Mouse (Mus musculus): Measurements from ENCODE around the gene Ramp1.

The Ramp1 gene

GRCm38 (mm10) chr1:91199793-91200192, 20.2 kb downstream of the Ramp1 start:
- no peak for DNase-seq (ENCODE audit: low read depth, low spot score)

- DNase-seq (ENCODE audit: low read depth, low spot score): no peak
These were observed 21.5 kb downstream of the Ramp1 start for GRCm38 (mm10) chr1:91201122-91201521.

GRCm38 (mm10) chr1:91204221-91204765, 24.7 kb downstream of the Ramp1 start:
- DNase-seq (ENCODE audit: low read depth, low spot score): no peak

- no peak for DNase-seq (ENCODE audit: low read depth, low spot score)
These were observed 26.0 kb downstream of the Ramp1 start for GRCm38 (mm10) chr1:91205651-91206050.

DNA sequence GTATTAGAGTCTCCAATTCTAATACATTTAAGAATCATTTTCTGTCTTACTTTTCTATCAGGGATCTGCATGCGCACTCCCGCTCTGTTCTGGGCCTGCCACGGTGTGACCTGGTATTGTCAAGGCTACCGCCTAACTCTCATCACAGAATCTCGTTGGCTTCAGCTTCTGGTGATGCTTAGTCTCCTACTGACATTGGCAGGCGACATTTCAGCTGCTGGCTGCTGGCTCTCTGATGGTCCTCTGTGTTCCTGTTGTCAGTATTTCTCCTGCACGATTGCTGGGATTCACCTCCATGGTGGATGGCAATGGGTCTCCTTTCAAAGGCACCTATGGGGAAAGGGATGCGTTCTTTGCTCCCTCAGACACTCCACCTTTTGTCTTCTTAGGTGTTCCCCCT, 26.7 kb downstream of the Ramp1 start:
- no peak for DNase-seq (ENCODE audit: low read depth, low spot score)

DNA sequence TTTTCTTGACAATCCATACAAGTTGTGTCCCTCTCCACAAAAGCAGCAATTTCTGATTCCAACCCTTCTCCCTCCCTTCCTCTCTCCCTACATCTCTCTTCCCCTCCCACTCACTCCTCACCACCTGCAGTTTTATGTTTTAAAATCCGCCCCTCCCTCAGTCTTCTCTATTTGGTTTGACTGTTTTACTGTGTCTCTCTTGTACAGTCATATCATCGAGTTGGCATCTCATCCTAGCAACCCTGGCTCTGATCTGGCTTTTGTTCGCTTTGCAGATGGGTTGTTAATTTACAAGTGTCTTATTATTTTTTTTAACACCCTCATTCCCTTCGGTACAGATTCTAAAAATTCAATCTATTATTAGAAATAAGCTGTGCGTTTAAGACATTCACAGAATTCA, 27.3 kb downstream of the Ramp1 start:
- no peak for DNase-seq (ENCODE audit: low read depth, low spot score)

DNA sequence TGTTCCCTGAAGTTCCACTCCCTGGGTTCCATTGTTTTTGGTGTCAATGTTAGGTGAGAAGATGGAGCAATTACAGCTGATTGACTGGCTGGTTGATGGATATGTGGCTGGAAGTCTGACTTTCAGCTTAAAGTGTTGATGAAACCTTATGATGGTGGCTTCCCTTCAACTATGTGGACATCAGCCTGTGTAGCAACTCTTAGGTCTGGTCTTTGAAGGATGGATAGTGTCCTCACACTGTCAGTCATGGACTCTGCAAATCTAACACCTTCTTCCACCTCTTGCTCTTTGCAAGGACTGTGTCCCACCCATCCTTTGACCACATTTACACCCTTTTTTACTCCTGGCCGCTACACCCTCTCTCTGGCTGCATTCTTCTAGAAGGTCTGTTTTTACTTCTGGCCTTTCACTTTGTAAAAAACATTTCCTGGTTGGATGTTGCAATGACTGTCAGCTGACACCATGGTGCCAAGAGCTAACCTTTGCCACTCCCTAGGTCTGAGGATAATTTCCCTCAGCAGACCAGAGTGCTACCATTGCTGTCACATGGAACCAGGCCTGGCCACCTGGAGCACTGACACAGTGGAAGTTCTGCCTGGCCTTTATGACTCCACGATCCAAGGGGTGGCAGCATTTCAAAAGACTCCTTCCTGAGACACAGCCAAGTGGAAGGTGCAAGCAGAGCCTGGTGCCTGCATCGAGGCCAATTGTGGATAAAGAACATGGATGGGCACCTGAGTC, 27.9 kb downstream of the Ramp1 start:
- DNase-seq (ENCODE audit: low read depth, low spot score): no peak

- no peak for DNase-seq (ENCODE audit: low read depth, low spot score)
These were observed 29.7 kb downstream of the Ramp1 start for GRCm38 (mm10) chr1:91209343-91209742.

DNA sequence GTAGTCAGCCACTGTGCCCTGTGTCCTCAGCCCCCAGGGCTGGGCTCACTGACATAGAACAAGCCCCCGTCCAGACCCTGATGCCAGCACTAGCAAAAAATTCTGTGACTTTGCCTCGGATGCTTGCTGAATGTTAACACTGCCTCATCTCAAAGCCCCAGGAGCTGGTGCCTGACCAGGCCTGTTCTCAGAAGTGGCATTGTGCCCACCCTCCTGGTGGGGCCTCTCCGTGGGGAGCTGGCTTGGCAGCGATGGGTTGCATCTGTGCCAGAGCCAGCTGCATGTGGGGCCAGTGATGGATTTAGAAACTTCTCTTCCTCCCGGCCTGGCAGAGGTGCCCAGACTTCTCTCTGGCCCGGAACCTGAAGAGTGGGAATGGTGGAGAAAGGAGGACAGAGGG, 30.2 kb downstream of the Ramp1 start:
- no peak for DNase-seq (ENCODE audit: low read depth, low spot score)

DNA sequence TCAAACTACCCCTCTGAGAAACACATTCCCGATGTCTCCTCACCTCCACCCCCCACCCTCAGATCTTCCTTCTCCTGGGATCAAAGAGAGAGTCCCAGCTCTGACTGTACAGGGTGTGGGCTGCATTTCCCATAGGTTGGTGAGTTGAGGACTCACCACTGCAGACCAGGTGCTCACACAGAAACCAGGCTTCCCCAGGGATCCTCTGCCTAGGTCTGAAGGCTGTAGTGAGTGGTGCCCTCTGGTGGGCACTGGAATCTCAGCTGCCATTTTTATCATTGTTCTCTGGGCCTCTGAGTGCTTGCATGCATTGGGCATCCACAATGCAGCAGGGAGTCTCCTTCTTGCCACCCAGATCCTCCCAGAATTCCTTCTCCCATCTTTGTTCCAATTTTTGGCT, 31.5 kb downstream of the Ramp1 start:
- peak; percentile 30 for DNase-seq (ENCODE audit: low read depth, low spot score)

DNA sequence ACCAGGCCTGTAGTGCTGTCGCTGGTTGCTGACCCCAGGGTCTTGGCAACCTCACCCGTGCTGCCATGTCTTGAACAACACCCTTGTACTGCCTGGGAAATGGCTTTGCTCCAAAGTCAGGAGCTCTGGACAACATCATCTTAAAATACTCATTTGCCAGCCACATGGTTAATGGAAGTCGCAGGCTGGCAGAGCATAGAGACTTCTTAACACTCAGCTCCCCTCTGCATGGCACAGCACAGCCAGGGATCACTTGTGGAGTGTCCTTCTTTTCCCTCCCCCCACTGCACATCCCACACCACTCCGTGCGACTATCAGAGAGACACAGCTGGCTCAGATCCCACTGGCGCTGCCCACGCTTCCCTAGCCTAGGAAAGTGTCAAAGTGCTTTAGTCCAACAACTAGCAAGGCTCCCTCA, 32.0 kb downstream of the Ramp1 start:
- no peak for DNase-seq (ENCODE audit: low read depth, low spot score)

- DNase-seq (ENCODE audit: low read depth, low spot score): no peak
These were observed 35.6 kb downstream of the Ramp1 start for GRCm38 (mm10) chr1:91215264-91215663.

- DNase-seq (ENCODE audit: low read depth, low spot score): no peak
These were observed 36.4 kb downstream of the Ramp1 start for GRCm38 (mm10) chr1:91215981-91216380.

DNA sequence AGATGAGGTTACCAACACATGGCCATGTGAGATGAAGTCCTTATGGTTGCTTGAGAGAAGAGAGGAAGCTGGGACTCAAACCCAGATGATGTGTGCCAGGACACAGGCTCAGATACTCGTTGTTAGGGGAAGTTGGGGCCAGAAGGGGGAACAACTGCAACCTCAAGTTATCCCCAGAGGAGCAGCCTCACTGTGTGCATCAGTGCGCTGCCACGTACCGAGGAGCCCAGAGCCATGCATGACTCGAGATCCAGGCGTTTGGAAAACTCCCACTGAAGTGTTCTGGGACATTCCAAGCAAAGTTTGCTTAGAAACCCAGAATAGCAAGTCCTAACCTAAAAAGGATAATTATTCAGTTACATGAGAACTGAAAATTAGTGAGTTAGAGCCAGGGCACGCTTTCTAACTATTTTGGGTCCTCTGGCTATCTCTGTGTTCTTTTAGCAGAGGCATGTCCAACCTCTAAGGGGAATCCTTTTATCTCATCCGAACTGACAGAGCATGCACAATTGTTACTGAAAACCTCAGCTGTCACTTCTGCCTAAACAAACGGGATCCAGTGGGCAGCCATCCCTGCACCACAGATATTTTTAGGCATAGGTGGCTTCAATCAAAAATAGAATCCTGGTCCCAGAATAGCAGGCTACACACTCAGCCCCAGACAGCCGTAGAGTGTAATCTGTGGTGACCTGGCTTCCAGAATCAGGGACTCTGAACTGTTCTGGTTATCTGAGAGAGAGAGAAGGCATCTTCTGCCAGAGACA, 37.1 kb downstream of the Ramp1 start:
- DNase-seq (ENCODE audit: low read depth, low spot score): no peak

GRCm38 (mm10) chr1:91219641-91220321, 40.2 kb downstream of the Ramp1 start:
- DNase-seq (ENCODE audit: low read depth, low spot score): no peak

DNA sequence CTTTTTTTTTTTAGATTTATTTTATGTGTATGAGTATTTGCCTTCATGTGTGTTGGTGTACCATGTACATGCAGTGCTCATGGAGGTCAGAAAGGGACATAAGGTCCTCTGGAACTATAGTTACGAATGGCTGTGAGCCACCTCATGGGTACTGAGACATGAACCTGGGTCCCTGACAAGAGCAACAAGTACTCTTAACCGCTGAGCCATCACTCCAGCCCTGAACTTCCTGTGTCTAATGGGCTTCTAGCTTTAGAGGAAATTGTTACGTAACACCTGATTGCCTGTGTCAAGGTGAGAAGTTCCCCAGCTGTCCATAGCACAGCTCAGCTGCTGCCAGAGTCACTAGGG, 40.7 kb downstream of the Ramp1 start:
- no peak for DNase-seq (ENCODE audit: low read depth, low spot score)

- no peak for DNase-seq (ENCODE audit: low read depth, low spot score)
These were observed 46.9 kb downstream of the Ramp1 start for GRCm38 (mm10) chr1:91226562-91226961.

DNA sequence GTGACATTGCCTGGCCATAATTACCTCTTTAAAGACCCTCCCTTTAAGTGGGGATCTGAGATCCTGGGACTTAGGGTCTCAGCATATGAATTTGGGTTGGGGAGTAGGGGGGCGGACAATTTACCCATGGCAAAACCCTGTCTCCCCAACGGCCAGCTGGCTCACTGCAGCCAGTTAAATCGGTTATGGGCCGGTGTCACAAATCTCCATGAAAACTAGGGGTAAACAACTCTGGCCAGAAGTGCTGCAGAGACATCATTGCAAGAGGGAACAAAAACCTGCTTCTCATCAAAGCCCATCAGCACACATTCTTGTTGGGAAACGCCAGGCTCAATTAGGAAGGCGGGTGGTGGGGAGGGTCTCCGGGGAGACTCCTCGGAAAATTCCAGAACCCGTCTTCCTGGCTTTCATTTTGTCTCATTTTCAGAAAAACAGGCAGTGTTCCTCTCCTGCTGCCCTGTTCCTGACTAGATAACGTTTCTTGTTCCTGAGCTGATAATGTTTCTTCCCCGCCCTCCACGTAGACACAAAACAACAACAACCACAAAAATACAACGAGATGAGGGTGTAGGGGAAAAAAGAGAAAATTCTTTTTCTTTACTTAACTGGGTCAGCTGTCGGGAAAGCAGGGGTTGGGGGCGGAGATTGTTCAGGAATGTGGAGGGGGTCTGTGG, 47.9 kb downstream of the Ramp1 start:
- no peak for DNase-seq (ENCODE audit: low read depth, low spot score)

- no peak for DNase-seq (ENCODE audit: low read depth, low spot score)
These were observed 51.5 kb downstream of the Ramp1 start for GRCm38 (mm10) chr1:91231142-91231541.

DNA sequence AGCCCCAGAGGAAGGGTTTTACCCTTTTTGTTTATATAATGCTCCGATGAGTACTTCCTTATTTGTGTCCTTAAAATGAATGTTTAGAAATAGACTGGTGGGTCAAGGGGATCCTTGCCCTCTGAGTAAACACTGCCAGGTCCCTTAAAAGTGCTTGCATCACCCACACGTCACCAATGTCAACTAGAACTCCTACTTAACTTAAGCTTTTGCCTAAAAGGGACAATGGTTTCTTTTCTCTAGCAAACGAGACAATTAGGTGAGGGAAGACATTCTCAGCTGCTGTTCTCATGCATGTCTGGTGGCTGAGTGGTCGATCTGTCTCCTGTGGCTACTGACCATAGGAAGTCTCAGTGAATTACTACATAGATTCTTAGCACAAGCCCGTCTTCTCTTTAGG, 52.3 kb downstream of the Ramp1 start:
- no peak for DNase-seq (ENCODE audit: low read depth, low spot score)

DNA sequence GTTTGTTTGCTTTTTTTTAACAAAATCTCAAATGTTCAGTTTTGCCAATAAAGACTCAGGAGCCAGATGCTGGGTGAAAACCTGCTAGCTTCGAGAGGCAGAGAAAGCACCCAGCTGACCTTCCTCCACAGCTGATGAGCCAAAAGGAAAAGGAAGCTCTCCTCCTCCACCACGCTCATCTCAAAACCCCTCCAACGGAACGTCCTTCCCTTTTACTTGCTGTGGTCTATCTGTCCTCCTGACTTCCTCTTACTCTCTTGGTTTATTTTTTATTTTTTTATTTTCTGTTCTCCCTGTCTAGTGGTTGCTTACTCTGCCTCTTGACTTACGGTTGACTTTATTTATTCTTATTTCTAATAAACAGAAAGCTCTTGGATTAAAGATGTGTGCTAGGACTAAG, 55.8 kb downstream of the Ramp1 start:
- no peak for DNase-seq (ENCODE audit: low read depth, low spot score)

GRCm38 (mm10) chr1:91237676-91238075, 58.1 kb downstream of the Ramp1 start:
- DNase-seq (ENCODE audit: low read depth, low spot score): no peak
